Mouse (Mus musculus) stomach, postnatal 0 days (tissue): ENCODE data around the gene Slc15a4.

Experiments used
- CTCF ChIP-seq: IDR thresholded peaks from 2 replicates; pipeline ENCODE4 v1.5.1; 2016; ENCODE audit warnings: antibody characterized with exemption, low read depth, mild to moderate bottlenecking, moderate library complexity
- EP300 ChIP-seq: optimal IDR thresholded peaks from 2 replicates; pipeline ENCODE3; 2016; ENCODE audit warnings: antibody characterized with exemption

GRCm38 (mm10) chr5:127561086-127561485, 71.6 kb downstream of the Slc15a4 start:
- TF ChIP-seq CTCF (no peak), EP300 (no peak)
